Mouse (Mus musculus): ENCODE data around the gene Gfer.

- TF ChIP-seq POLR2A (IDR thresholded peaks at IDR 0.05; ENCODE audit: control insufficient read depth, low read depth, low read length) = no peak
- TF ChIP-seq CTCF (IDR thresholded peaks at IDR 0.05; ENCODE audit: control insufficient read depth, insufficient read depth, insufficient replicate concordance, low read depth, low read length) = no peak
Observed at GRCm38 (mm10) chr17:24650070-24650616, 45.8 kb downstream of the Gfer start, which contains the start of gene Slc9a3r2.
